Mouse (Mus musculus) embryonic facial prominence, embryonic 15.5 days (tissue): ENCODE measurements at regions not wholly inside any gene's neighbourhood (a gene's known extent, or its start where the extent isn't known, plus 50 kb on each side); places are given as distances from the start of the nearest gene placed in this dataset.

ENCODE experiments used
- ATAC-seq: fragments of 200-750 bp; cut with Nextera tagmentation; 2 replicates; pipeline ENCODE4 v1.8.0; 2017; ENCODE audit warnings: low read depth, moderate TSS enrichment; ENCODE audit not compliant: insufficient number of reproducible peaks, low FRiP score, low TSS enrichment
- H3K27ac ChIP-seq: fragments of 300-500 bp; sonication (generic); replicated peaks from 2 replicates; pipeline ENCODE4 v1.5.1; 2015; ENCODE audit warnings: mild to moderate bottlenecking, inconsistent platforms
- H3K27me3 ChIP-seq: fragments of 300-500 bp; sonication (generic); 2 replicates; pipeline ENCODE4 v1.6.1; 2015; ENCODE audit warnings: inconsistent platforms
- H3K36me3 ChIP-seq: fragments of 300-500 bp; sonication (generic); 2 replicates; pipeline ENCODE4 v1.6.1; 2015; ENCODE audit warnings: mild to moderate bottlenecking, inconsistent platforms
- H3K4me1 ChIP-seq: fragments of 300-500 bp; sonication (generic); 2 replicates; pipeline ENCODE4 v1.6.1; 2015; ENCODE audit warnings: inconsistent platforms
- H3K4me2 ChIP-seq: fragments of 300-500 bp; sonication (generic); replicated peaks from 2 replicates; pipeline ENCODE4 v1.6.1; 2015; ENCODE audit warnings: mild to moderate bottlenecking, inconsistent platforms
- H3K4me3 ChIP-seq: fragments of 300-500 bp; sonication (generic); replicated peaks from 2 replicates; pipeline ENCODE4 v1.5.1; 2015; ENCODE audit warnings: mild to moderate bottlenecking, inconsistent platforms
- H3K9ac ChIP-seq: fragments of 300-500 bp; sonication (generic); 2 replicates; pipeline ENCODE4 v1.6.1; 2015; ENCODE audit warnings: inconsistent platforms
- H3K9me3 ChIP-seq: fragments of 300-500 bp; sonication (generic); replicated peaks from 2 replicates; pipeline ENCODE4 v1.6.1; 2016; ENCODE audit warnings: inconsistent platforms
- WGBS: fragments of 180-500 bp; shearing (Covaris S2); methylation state at CpG from one replicate; pipeline ENCODE4 v1.1.7; 2015; 5-methylcytosine and 5-hydroxymethylcytosine counted together

DNA sequence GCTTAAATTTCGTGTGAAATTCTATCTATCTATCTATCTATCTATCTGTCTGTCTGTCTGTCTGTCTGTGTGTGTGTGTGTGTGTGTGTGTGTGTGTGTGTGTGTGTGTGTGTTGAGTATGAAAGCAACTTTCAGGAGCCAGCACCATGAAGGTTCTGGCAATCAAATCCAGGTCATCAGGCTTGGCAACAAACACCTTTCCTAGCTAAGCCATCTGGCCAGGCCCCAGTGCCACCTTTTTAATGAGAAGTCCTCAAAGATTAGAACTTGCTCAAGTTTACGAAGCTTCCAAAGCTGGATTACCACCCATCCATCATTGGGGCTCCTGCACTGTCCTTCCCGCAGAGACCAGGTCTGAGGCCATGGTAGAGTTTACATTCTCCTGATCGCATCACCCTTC, 325.0 kb downstream of the Gm49356 start:
- Histone ChIP-seq H3K27ac (no peak overlapping the region), H3K4me3 (no peak overlapping the region), H3K9me3 (no peaks in the 10 kb centered on the region), H3K27me3 (no peaks in the 10 kb centered on the region), H3K9ac (no peak overlapping the region), H3K4me1 (no peaks in the 10 kb centered on the region), H3K4me2 (no peak overlapping the region), H3K36me3 (no peaks in the 10 kb centered on the region)
- 89% methylated on average over 4 of the region's 4 CpGs for WGBS
- ATAC-seq: no peak

DNA sequence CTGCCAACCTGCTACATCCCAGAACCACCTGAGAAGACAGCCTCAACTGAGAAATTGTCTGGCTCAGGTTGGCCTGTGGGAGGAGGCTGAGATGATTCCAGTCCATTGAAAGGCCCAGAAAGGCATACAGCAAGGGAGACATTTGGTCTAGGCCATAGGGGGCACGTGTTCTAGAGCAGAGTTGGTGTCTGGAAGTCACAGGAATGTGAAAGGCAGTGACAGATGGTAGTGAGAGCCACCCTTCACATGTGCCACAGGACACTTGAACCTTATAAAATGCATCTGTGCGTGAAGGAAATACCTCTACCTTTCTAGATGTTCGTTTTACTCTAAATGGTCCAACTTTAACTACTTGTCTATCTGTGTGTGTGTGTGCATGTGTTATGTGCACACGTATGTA, 326.1 kb downstream of the Gm49356 start:
- Histone ChIP-seq H3K9ac (no peak overlapping the region), H3K4me1 (no peaks in the 10 kb centered on the region), H3K27me3 (no peaks in the 10 kb centered on the region), H3K9me3 (no peaks in the 10 kb centered on the region), H3K4me2 (no peak overlapping the region), H3K4me3 (no peak overlapping the region), H3K36me3 (no peaks in the 10 kb centered on the region), H3K27ac (no peak overlapping the region)
- 77% methylated on average over 4 of the region's 4 CpGs for WGBS
- ATAC-seq: no peak

DNA sequence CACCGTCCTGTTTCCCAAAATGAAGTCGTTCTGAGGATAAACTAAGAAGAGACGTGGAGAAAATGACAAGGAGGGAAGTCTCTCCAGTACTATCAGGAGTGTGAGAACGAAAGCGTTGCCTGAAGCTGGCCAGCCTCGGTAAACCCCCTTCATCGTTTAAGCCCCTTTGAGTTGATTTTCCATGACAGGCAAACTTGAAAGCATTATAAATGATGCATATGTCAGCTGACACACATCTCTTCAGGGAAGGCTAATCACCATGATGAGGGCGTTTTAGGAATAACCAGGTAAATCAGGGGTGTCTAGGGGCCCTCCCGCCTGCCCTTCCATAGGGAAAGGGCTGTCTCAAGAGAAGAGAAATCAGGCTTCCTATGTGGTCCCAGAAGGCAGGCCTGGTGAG, 328.4 kb downstream of the Gm49356 start:
- no peaks in the 10 kb centered on the region for H3K4me1 ChIP-seq
- H3K27me3 ChIP-seq: no peaks in the 10 kb centered on the region
- no peaks in the 10 kb centered on the region for H3K36me3 ChIP-seq
- H3K4me2 ChIP-seq: no peak overlapping the region
- WGBS: 70% methylated on average over 9 of the region's 9 CpGs
- no peak overlapping the region for H3K9ac ChIP-seq
- no peaks in the 10 kb centered on the region for H3K9me3 ChIP-seq
- ATAC-seq: no peak
- no peak overlapping the region for H3K27ac ChIP-seq
- H3K4me3 ChIP-seq: no peak overlapping the region

DNA sequence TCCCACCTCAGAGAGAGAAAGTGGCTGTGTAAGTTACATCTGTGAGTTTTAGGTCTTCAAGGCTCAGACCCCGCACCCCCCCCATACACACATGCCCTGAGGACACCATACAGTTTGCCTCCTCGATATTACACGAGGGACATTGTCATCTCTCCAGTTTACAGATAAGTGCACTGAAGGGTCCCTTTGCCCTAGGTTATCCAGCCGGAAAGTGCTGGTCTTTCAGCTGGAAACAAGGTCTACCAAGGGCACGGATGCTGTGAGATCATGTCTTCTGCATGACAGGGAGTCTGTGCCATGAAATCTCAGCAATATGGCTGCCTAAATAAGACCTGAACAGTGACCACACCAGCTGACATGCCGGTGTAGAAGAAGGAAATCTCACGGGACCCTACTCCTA, 329.8 kb downstream of the Gm49356 start:
- Histone ChIP-seq H3K27ac (no peak overlapping the region), H3K36me3 (no peaks in the 10 kb centered on the region), H3K4me3 (no peak overlapping the region), H3K4me2 (no peak overlapping the region), H3K9me3 (no peaks in the 10 kb centered on the region), H3K9ac (no peak overlapping the region), H3K4me1 (no peaks in the 10 kb centered on the region), H3K27me3 (no peaks in the 10 kb centered on the region)
- no peak for ATAC-seq
- 77% methylated on average over 7 of the region's 7 CpGs for WGBS

DNA sequence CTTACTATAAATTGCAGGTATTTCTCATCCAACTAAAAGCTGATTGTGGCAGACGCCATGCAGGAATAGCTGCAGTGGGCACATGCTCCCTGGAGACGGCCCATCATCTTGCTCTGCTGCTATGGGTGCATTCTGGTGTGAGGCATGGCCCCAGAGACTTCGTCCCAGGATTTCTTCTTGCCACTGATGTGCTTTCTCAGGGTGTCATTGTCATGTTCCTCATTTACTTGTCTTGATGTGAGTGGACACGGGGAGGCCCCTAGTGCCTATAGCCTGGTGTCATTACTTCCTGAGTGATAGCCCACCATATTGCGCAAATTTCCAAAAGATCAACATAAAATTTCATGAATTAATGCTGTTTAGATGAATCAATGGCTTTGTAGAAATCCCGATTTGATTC, 336.5 kb downstream of the Gm49356 start:
- Histone ChIP-seq H3K27ac (no peak overlapping the region), H3K9ac (no peak overlapping the region), H3K4me1 (no peaks in the 10 kb centered on the region), H3K9me3 (no peaks in the 10 kb centered on the region), H3K4me2 (no peak overlapping the region), H3K27me3 (no peaks in the 10 kb centered on the region), H3K36me3 (no peaks in the 10 kb centered on the region), H3K4me3 (no peak overlapping the region)
- 87% methylated on average over 6 of the region's 6 CpGs for WGBS
- no peak for ATAC-seq

DNA sequence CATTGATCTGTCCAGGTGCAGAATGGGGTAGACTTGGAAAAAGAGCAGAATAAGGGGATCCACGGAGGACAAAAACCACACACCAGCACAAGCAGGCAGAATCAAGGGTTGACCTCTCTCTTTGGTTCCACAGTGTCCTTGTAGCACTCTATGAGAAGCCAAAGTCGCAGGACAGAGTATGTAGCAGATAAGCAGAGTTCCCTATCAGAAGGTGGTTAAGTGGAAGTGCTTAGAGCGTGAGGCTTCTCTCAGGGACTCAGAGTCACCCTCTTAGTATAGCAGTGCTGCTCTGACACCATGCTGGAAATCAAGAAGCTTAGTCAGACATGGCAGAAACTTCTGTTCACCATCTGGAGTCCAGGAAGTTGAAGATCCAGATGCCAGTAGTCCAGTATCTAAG, 338.2 kb downstream of the Gm49356 start:
- Histone ChIP-seq H3K27ac (no peak overlapping the region), H3K4me3 (no peak overlapping the region), H3K9ac (no peak overlapping the region), H3K27me3 (no peaks in the 10 kb centered on the region), H3K36me3 (no peaks in the 10 kb centered on the region), H3K4me1 (no peaks in the 10 kb centered on the region), H3K4me2 (no peak overlapping the region), H3K9me3 (no peaks in the 10 kb centered on the region)
- WGBS: 83% methylated on average over 3 of the region's 3 CpGs
- ATAC-seq: no peak

DNA sequence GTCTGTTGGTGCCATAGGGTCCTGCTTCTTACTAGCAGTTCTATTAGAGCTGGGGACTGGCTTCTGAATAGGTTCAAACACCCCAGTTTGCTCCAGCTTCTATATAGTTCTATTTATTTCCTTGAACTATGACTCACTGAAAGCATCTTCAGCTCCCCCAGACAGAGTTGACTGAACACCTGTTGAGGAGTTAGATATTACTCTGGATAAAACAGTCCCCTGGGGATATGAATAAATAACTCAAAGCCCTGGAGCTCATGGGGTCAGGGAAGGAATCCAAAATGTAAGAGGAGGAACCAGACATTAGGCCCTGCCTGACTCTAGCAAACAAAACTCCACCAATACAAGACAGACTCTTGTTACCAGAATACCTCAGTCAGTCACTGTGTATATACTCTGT, 341.4 kb downstream of the Gm49356 start:
- H3K4me2 ChIP-seq: no peak overlapping the region
- ATAC-seq: no peak
- H3K27me3 ChIP-seq: no peaks in the 10 kb centered on the region
- H3K36me3 ChIP-seq: no peaks in the 10 kb centered on the region
- no peaks in the 10 kb centered on the region for H3K4me1 ChIP-seq
- H3K4me3 ChIP-seq: no peak overlapping the region
- no peaks in the 10 kb centered on the region for H3K9me3 ChIP-seq
- H3K27ac ChIP-seq: no peak overlapping the region
- no peak overlapping the region for H3K9ac ChIP-seq

DNA sequence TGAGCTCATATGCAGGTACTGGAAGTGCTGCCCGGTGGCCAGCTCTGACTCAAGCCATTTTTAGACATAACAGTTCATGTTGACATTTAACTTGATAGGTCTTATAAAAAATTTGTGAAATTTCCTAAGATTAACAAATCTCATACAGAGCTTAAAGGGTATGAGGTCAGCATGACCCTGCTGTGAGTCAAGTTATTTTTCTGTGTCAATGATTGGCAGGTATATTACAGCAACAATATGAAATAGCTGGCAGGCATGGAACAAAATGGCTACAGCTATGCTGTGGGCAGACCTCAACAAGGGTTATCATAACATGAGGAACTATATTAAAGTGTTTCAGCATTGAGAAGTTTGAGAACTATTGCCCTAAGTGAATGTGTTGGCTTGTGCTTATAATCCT, 342.6 kb downstream of the Gm49356 start:
- H3K4me2 ChIP-seq: no peak overlapping the region
- ATAC-seq: no peak
- H3K36me3 ChIP-seq: no peaks in the 10 kb centered on the region
- WGBS: 82% methylated on average over 1 of the region's 1 CpGs
- no peak overlapping the region for H3K4me3 ChIP-seq
- no peak overlapping the region for H3K27ac ChIP-seq
- no peaks in the 10 kb centered on the region for H3K9me3 ChIP-seq
- H3K9ac ChIP-seq: no peak overlapping the region
- H3K4me1 ChIP-seq: no peaks in the 10 kb centered on the region
- H3K27me3 ChIP-seq: no peaks in the 10 kb centered on the region

DNA sequence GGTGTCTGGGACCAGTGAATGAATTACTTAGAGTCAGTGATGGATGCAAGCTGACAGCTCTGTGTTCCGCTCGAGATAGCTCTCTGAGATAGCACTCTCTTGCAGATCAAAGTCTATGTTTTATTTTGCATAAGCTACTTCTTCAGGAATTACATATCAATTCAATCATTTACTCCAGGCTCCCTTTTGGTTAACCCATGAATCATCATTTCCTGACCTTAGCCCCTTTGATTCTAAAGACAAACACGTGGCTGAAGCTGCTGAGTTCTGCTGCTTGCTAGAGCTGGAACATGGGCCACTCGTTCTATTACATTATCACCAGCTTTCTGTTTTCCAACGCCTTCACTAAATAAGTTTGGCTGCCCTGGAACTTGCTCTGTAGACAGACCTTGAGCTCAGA, 343.2 kb downstream of the Gm49356 start:
- Histone ChIP-seq H3K27me3 (no peaks in the 10 kb centered on the region), H3K9ac (no peak overlapping the region), H3K4me1 (no peaks in the 10 kb centered on the region), H3K36me3 (no peaks in the 10 kb centered on the region), H3K4me3 (no peak overlapping the region), H3K27ac (no peak overlapping the region), H3K4me2 (no peak overlapping the region), H3K9me3 (no peaks in the 10 kb centered on the region)
- ATAC-seq: no peak
- 73% methylated on average over 5 of the region's 5 CpGs for WGBS

DNA sequence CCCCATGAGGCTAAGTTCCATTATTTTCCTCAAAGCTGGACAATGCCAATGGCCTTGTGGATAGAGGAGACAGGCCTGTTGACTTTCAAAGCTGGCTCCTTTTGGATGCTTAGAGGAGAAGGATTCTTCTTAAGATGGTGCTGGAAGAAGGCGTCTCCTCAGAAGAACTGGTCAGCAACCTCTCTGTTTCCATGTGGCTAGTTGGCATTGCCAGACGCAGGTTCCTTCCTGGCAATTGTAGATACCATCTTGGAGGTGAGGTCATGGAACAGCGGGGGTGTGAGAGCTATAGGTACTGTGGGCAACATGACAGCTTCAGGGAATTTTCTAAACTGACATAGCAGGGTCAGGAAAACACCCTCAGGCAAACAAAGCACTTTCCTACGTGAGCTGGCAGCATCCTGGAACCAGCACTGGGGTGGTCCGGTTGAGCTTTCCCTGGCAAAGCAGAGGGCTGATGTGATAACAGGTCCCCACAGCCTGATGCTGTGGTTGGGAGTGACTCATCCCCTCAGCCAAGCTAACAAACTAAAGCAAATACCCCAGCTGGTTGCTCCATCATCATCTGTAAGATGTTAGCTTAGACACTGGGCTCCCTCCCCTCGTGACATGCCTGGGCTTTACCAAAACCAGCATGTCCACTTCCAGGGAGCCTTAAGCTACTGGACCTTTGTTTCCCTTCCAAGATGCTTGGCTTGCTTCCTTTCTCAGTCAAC, 348.5 kb downstream of the Gm49356 start:
- 65% methylated on average over 6 of the region's 6 CpGs for WGBS
- no peaks in the 10 kb centered on the region for H3K27me3 ChIP-seq
- H3K4me2 ChIP-seq: no peak overlapping the region

DNA sequence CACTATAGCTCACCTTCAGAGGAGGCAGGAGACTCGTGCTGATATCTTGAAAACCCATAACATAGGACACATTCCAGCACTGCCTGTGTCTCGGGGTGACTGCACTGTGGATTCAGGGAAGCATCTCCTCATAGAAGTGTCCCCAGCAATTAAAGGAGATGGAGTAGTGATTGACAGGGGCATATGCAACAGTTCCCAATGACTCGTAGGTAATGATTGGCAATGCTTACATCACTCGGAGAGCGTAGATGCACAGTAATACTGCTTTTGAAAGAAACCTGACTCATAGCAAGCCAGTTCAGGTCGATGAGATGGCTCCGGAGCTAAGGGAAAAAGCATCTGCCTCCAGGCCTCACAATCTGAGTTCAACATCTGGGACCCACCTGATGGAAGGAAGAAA, 352.7 kb downstream of the Gm49356 start:
- no peaks in the 10 kb centered on the region for H3K4me1 ChIP-seq
- no peak overlapping the region for H3K4me3 ChIP-seq
- ATAC-seq: no peak
- 77% methylated on average over 7 of the region's 7 CpGs for WGBS
- no peak overlapping the region for H3K9ac ChIP-seq
- H3K9me3 ChIP-seq: no peaks in the 10 kb centered on the region
- no peaks in the 10 kb centered on the region for H3K36me3 ChIP-seq
- H3K27me3 ChIP-seq: no peaks in the 10 kb centered on the region
- H3K27ac ChIP-seq: no peak overlapping the region
- no peak overlapping the region for H3K4me2 ChIP-seq

More for the DNA sequence above, 348.5 kb downstream of the Gm49356 start:
- Histone ChIP-seq H3K4me1 (no peaks in the 10 kb centered on the region), H3K9me3 (no peaks in the 10 kb centered on the region), H3K4me3 (no peak overlapping the region), H3K27ac (no peak overlapping the region), H3K36me3 (no peaks in the 10 kb centered on the region), H3K9ac (no peak overlapping the region)
- ATAC-seq: no peak

DNA sequence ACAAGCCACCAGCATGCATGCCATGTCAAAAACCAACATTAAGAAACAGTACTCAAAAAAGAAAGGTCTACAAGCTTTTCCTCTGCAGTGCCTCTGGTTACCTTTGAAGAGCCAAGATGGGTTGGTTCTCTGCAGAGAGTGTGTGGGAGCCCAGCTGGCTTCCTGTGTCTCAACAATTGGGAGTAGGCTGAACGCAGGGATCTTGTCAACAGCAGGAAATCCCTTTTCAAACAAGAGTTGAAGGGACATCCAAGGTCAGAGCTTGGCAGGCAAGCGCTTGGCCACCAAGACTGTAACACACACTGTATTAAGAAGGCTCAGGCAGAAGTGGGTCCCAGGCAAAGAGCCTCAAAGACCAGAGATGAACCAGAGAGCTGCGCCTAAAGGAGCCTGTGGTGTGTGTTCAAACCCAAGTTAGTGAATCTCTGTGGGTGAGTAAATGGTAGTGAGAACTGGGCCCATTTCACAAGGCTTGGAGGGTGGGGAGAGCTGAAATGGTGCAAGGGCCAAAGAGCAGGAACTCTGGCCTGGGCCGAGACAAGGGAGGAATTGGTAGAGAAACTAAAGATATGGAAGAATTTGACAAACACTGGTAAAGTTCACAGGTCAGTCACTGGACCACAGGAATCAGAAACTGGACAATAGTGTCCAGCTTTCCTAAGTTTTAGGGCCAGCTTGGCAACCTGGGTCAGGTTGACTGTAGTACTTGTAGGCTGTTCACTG, 357.0 kb downstream of the Gm49356 start:
- no peaks in the 10 kb centered on the region for H3K4me1 ChIP-seq
- ATAC-seq: no peak
- no peaks in the 10 kb centered on the region for H3K9me3 ChIP-seq
- WGBS: 66% methylated on average over 4 of the region's 4 CpGs
- no peaks in the 10 kb centered on the region for H3K27me3 ChIP-seq
- H3K9ac ChIP-seq: no peak overlapping the region
- no peaks in the 10 kb centered on the region for H3K36me3 ChIP-seq
- H3K27ac ChIP-seq: no peak overlapping the region
- H3K4me3 ChIP-seq: no peak overlapping the region
- no peak overlapping the region for H3K4me2 ChIP-seq
